Mouse (Mus musculus) stomach, adult 2 months (tissue): ENCODE measurements around the gene Gm20877. TPM values are rescaled to one million over a fixed set of nuclear protein-coding genes. Genes with fewer than 3 reads are reported as not detected.

Source experiments
- polyA plus RNA-seq: library from polyadenylated mRNA; depleted of rRNA; stranded (reverse); fragments of >200 nt; gene quantifications from 2 replicates; pipeline ENCODE4 v1.2.3, GENCODE M21; 2012; rRNA removed

The Gm20877 gene
- polyA plus RNA-seq: not detected in 2 replicates

GRCm38 (mm10) chrY:17093573-17093972 lies at the start of gene Gm20877:
Gene Gm20877 (plus strand): TSS chrY:17093873.

